Mouse (Mus musculus): Measurements from ENCODE around the gene Tnrc18. TPM values are rescaled to one million over a fixed set of nuclear protein-coding genes. Genes with fewer than 3 reads are reported as not detected.
"Not testable (repeated sequence)": the region's sequence is repeated elsewhere in the genome, so short reads cannot be mapped to it uniquely, and the experiment has no call there.

Tnrc18 gene
- polyA plus RNA-seq, 1 experiment from 2014 or later = 23.3 TPM

- no peaks in the 10 kb centered on the region for H3K4me1 ChIP-seq (ENCODE audit: control insufficient read depth, insufficient read depth, low read length)
- H3K36me3 ChIP-seq (ENCODE audit: control insufficient read depth, insufficient read depth, low read length) = no peaks in the 10 kb centered on the region
- 94% methylated on average over 7 of the region's 7 CpGs for WGBS
- no peak for ATAC-seq
- H3K9ac ChIP-seq (ENCODE audit: low read depth, low read length) = no peak overlapping the region
- H3K9me3 ChIP-seq (replicated peaks; ENCODE audit: control insufficient read depth, low read length, poor library complexity, severe bottlenecking) = no peaks in the 10 kb centered on the region
- no peak overlapping the region for H3K27ac ChIP-seq (ENCODE audit: low read length)
- H3K4me2 ChIP-seq (ENCODE audit: low read length) = no peak overlapping the region
- no peak overlapping the region for H3K4me3 ChIP-seq (ENCODE audit: low read depth, low read length)
- no peaks in the 10 kb centered on the region for H3K27me3 ChIP-seq (ENCODE audit: control insufficient read depth, insufficient read depth, low read depth, low read length)
Measured at GRCm38 (mm10) chr5:142848911-142849310, 31.4 kb upstream of the Tnrc18 start.

GRCm38 (mm10) chr5:142848149-142848548 is 30.7 kb upstream of the Tnrc18 start:
- Histone ChIP-seq H3K4me1 (ENCODE audit: control insufficient read depth, insufficient read depth, low read length) (no peaks in the 10 kb centered on the region), H3K9me3 (replicated peaks; ENCODE audit: control insufficient read depth, low read length, poor library complexity, severe bottlenecking) (no peaks in the 10 kb centered on the region), H3K4me3 (ENCODE audit: low read depth, low read length) (no peak overlapping the region), H3K27ac (ENCODE audit: low read length) (no peak overlapping the region), H3K36me3 (ENCODE audit: control insufficient read depth, insufficient read depth, low read length) (no peaks in the 10 kb centered on the region), H3K9ac (ENCODE audit: low read depth, low read length) (no peak overlapping the region), H3K27me3 (ENCODE audit: control insufficient read depth, insufficient read depth, low read depth, low read length) (no peaks in the 10 kb centered on the region), H3K4me2 (ENCODE audit: low read length) (no peak overlapping the region)
- no peak for ATAC-seq
- WGBS = 74% methylated on average over 3 of the region's 3 CpGs

- Histone ChIP-seq H3K27ac (ENCODE audit: low read length) (no peak overlapping the region), H3K9ac (ENCODE audit: low read depth, low read length) (no peak overlapping the region), H3K4me3 (ENCODE audit: low read depth, low read length) (no peak overlapping the region), H3K36me3 (ENCODE audit: control insufficient read depth, insufficient read depth, low read length) (no peaks in the 10 kb centered on the region), H3K4me1 (ENCODE audit: control insufficient read depth, insufficient read depth, low read length) (no peaks in the 10 kb centered on the region), H3K27me3 (ENCODE audit: control insufficient read depth, insufficient read depth, low read depth, low read length) (no peaks in the 10 kb centered on the region), H3K4me2 (ENCODE audit: low read length) (no peak overlapping the region), H3K9me3 (replicated peaks; ENCODE audit: control insufficient read depth, low read length, poor library complexity, severe bottlenecking) (no peaks in the 10 kb centered on the region)
- WGBS = 64% methylated on average over 8 of the region's 8 CpGs
- ATAC-seq = no peak
Measured at GRCm38 (mm10) chr5:142844467-142844866, 27.0 kb upstream of the Tnrc18 start.

- 12% methylated on average over 7 of the region's 7 CpGs for WGBS
- Histone ChIP-seq H3K9me3 (replicated peaks; ENCODE audit: control insufficient read depth, low read length, poor library complexity, severe bottlenecking) (no peaks in the 10 kb centered on the region), H3K4me2 (ENCODE audit: low read length) (no peak overlapping the region), H3K36me3 (ENCODE audit: control insufficient read depth, insufficient read depth, low read length) (no peaks in the 10 kb centered on the region), H3K27me3 (ENCODE audit: control insufficient read depth, insufficient read depth, low read depth, low read length) (no peaks in the 10 kb centered on the region), H3K27ac (ENCODE audit: low read length) (no peak overlapping the region), H3K4me1 (ENCODE audit: control insufficient read depth, insufficient read depth, low read length) (no peaks in the 10 kb centered on the region), H3K4me3 (ENCODE audit: low read depth, low read length) (no peak overlapping the region), H3K9ac (ENCODE audit: low read depth, low read length) (no peak overlapping the region)
- ATAC-seq = no peak
Measured at GRCm38 (mm10) chr5:142842137-142842642, 24.7 kb upstream of the Tnrc18 start.

- Histone ChIP-seq H3K4me2 (ENCODE audit: low read length) (no peak overlapping the region), H3K9me3 (replicated peaks; ENCODE audit: control insufficient read depth, low read length, poor library complexity, severe bottlenecking) (no peaks in the 10 kb centered on the region), H3K4me3 (ENCODE audit: low read depth, low read length) (no peak overlapping the region), H3K4me1 (ENCODE audit: control insufficient read depth, insufficient read depth, low read length) (no peaks in the 10 kb centered on the region), H3K36me3 (ENCODE audit: control insufficient read depth, insufficient read depth, low read length) (no peaks in the 10 kb centered on the region), H3K27ac (ENCODE audit: low read length) (no peak overlapping the region), H3K9ac (ENCODE audit: low read depth, low read length) (no peak overlapping the region), H3K27me3 (ENCODE audit: control insufficient read depth, insufficient read depth, low read depth, low read length) (no peaks in the 10 kb centered on the region)
- WGBS = 73% methylated on average over 8 of the region's 8 CpGs
- no peak for ATAC-seq
Measured at GRCm38 (mm10) chr5:142841372-142842136, 24.1 kb upstream of the Tnrc18 start.

- WGBS = 98% methylated on average over 2 of the region's 2 CpGs
- not testable (repeated sequence) for H3K9ac ChIP-seq (ENCODE audit: low read depth, low read length); H3K27ac ChIP-seq (ENCODE audit: low read length); H3K27me3 ChIP-seq (ENCODE audit: control insufficient read depth, insufficient read depth, low read depth, low read length); H3K4me1 ChIP-seq (ENCODE audit: control insufficient read depth, insufficient read depth, low read length); H3K36me3 ChIP-seq (ENCODE audit: control insufficient read depth, insufficient read depth, low read length); ATAC-seq; H3K4me2 ChIP-seq (ENCODE audit: low read length); H3K4me3 ChIP-seq (ENCODE audit: low read depth, low read length); H3K9me3 ChIP-seq (replicated peaks; ENCODE audit: control insufficient read depth, low read length, poor library complexity, severe bottlenecking)
Measured at GRCm38 (mm10) chr5:142837427-142837826, 20.0 kb upstream of the Tnrc18 start.

GRCm38 (mm10) chr5:142836891-142837290 is 19.4 kb upstream of the Tnrc18 start:
- H3K27ac ChIP-seq (ENCODE audit: low read length) = no peak overlapping the region
- WGBS = 75% methylated on average over 6 of the region's 6 CpGs
- no peak for ATAC-seq

GRCm38 (mm10) chr5:142833646-142834438 is 16.4 kb upstream of the Tnrc18 start:
- Histone ChIP-seq H3K27ac (ENCODE audit: low read length) (no peak overlapping the region), H3K4me3 (ENCODE audit: low read depth, low read length) (no peak overlapping the region), H3K9me3 (replicated peaks; ENCODE audit: control insufficient read depth, low read length, poor library complexity, severe bottlenecking) (no peaks in the 10 kb centered on the region), H3K4me2 (ENCODE audit: low read length) (no peak overlapping the region), H3K36me3 (ENCODE audit: control insufficient read depth, insufficient read depth, low read length) (no peaks in the 10 kb centered on the region), H3K27me3 (ENCODE audit: control insufficient read depth, insufficient read depth, low read depth, low read length) (no peaks in the 10 kb centered on the region), H3K4me1 (ENCODE audit: control insufficient read depth, insufficient read depth, low read length) (no peaks in the 10 kb centered on the region), H3K9ac (ENCODE audit: low read depth, low read length) (no peak overlapping the region)
- 76% methylated on average over 8 of the region's 8 CpGs for WGBS
- ATAC-seq = no peak

More at GRCm38 (mm10) chr5:142836891-142837290, 19.4 kb upstream of the Tnrc18 start:
- no peaks in the 10 kb centered on the region for H3K27me3 ChIP-seq (ENCODE audit: control insufficient read depth, insufficient read depth, low read depth, low read length)
- no peak overlapping the region for H3K4me3 ChIP-seq (ENCODE audit: low read depth, low read length)
- H3K9ac ChIP-seq (ENCODE audit: low read depth, low read length) = no peak overlapping the region
- H3K4me1 ChIP-seq (ENCODE audit: control insufficient read depth, insufficient read depth, low read length) = no peaks in the 10 kb centered on the region
- no peaks in the 10 kb centered on the region for H3K36me3 ChIP-seq (ENCODE audit: control insufficient read depth, insufficient read depth, low read length)
- no peaks in the 10 kb centered on the region for H3K9me3 ChIP-seq (replicated peaks; ENCODE audit: control insufficient read depth, low read length, poor library complexity, severe bottlenecking)
- H3K4me2 ChIP-seq (ENCODE audit: low read length) = no peak overlapping the region

GRCm38 (mm10) chr5:142826131-142826530 is 8.7 kb upstream of the Tnrc18 start:
- H3K4me2 ChIP-seq (ENCODE audit: low read length) = no peak overlapping the region
- H3K27ac ChIP-seq (ENCODE audit: low read length) = no peak overlapping the region
- no peak overlapping the region for H3K4me3 ChIP-seq (ENCODE audit: low read depth, low read length)
- peaks cover 30% of the 10 kb centered on the region for H3K4me1 ChIP-seq (ENCODE audit: control insufficient read depth, insufficient read depth, low read length)
- H3K36me3 ChIP-seq (ENCODE audit: control insufficient read depth, insufficient read depth, low read length) = no peaks in the 10 kb centered on the region
- H3K9ac ChIP-seq (ENCODE audit: low read depth, low read length) = no peak overlapping the region
- 81% methylated on average over 4 of the region's 4 CpGs for WGBS
- ATAC-seq = no peak
- H3K27me3 ChIP-seq (ENCODE audit: control insufficient read depth, insufficient read depth, low read depth, low read length) = no peaks in the 10 kb centered on the region
- H3K9me3 ChIP-seq (replicated peaks; ENCODE audit: control insufficient read depth, low read length, poor library complexity, severe bottlenecking) = no peaks in the 10 kb centered on the region
